Mouse (Mus musculus) retina, embryonic 14.5 days (tissue): ENCODE results near the gene Elof1.
A peak's percentile ranks its signal among the peaks of the same experiment; 100 is the strongest.
"Not testable (repeated sequence)": the region's sequence is repeated elsewhere in the genome, so short reads cannot be mapped to it uniquely, and the experiment has no call there.

Experiments
- DNase-seq: peaks from one replicate; pipeline ENCODE4 v3.0.0-alpha.2; 2015; ENCODE audit warnings: low spot score

The Elof1 gene

DNA sequence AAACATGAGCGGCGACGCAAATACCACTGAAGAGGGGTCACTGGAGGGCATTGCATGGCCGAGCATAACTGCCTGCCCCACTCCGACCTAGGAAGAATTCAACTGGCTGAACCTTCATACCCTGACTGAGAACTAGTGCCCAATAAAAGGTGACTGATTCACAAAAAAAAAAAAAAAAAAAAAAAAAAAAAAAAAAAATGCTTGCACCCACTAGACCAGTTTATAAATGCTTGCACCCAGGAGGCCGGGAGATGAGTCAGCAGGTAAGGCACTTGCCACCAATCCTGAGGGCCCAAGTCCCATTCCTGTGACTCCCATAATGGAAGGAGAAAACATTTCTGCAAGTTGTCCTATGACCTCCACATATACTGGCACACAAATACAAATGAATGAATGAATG lies 24.2 kb downstream of the Elof1 start:
- DNase-seq = no peak

DNA sequence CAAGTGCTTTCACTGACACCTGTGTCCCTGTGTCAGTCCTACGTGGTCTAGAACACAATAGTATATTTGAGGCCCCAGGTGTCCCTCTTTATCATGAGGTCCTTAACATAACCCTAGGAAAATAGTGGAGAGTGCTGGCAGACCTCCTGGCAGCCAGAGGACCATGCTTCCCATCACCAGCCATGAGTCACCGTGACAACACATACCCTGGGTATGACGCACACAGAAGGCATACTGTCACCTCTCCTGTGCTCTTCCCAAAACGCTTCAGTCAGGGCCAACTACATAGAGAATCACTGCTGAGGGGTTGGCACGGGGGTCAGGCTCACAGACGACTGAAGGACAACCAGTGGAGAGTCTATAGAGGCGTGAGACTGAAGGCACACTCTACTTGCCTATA lies 27.0 kb downstream of the Elof1 start:
- DNase-seq = no peak

DNA sequence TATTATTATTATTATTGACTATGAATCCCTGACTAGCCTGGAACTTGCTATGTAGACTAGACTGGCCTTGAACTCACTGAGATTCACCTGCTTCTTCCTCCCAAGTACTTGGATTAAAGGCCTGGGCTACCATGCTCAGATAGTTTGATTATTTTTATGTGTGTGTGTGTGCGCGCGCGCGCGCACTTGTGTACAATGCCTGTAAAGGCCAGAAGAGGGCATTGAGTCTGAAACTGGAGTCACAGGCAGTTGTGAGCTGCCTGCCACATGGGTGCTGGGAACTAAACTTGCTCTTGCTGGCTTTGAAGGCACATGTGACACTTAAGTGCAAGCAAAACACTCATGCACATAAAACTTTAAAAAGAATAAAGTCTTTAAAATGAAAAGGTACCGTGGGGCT lies 27.7 kb downstream of the Elof1 start:
- no peak for DNase-seq

GRCm38 (mm10) chr9:22087034-22087618 lies 29.8 kb downstream of the Elof1 start:
- no peak for DNase-seq

- no peak for DNase-seq
These were observed 31.0 kb downstream of the Elof1 start for GRCm38 (mm10) chr9:22086012-22086411.

DNA sequence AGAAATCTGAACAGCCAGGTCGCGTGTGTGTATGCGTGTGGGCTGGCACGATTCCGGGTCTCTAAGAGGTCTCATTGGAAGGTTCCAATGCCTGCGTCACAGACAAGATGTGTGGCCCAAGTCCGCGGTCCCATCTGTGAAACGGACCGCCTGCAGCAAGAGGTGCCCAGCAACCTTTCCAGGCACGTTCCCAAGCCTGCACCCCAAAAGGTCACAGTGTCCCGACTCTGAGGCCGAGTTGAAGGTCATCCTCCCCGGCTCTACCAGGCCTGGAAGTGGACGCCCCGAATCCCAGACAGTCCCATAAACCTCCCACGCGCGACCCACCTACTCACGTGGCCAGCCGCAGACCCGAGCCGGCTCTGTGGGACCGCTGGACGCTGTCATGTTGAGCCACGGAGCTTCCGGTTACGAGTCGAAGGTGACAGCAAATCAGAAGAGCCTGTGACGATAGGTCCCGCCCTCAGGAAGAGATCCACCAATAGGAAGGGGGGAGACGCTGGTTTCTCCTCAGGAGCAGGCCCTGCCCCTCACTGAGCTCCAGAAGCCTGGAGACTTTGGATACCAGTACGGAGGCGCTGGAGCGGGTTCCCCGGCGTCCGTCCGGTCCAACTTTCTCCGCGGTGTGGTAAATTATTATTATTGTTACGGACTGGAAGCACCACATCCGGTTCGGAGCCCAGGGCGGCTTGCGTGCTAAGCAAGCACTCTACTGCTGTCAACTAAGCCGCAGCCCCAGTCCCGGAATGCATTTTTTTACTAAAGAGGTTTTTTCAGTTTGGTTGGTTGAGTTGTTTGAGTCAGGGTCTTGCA lies 31.7 kb downstream of the Elof1 start, which contains the start of gene Ecsit:
Gene Ecsit, minus strand, starts transcription at position 417 of the 813 bp plus-strand sequence.
- peak; percentile 98 for DNase-seq

GRCm38 (mm10) chr9:22084667-22085021 lies 32.3 kb downstream of the Elof1 start:
- DNase-seq = no peak

DNA sequence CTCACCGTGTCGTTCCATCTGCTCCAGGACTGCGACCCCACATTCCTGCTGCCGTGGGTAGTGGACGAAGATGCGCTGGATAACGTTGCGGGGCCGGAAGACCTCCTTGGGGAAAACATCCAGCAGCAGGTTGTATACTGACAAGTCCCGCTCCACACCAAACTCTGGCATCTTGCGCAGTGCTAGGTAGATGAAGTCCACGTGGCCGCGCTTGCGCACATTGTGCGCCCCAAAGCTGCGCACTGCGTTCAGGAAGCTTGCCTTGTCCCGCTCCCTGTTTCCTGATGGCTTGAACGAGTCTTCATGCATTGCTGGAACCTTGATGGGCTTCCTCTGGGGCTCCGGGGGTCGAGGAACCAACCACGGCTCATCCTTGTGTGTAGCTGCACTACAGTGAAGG lies 40.7 kb downstream of the Elof1 start:
- no peak for DNase-seq

- DNase-seq = not testable (repeated sequence)
These were observed 41.2 kb downstream of the Elof1 start for GRCm38 (mm10) chr9:22075778-22076177.

DNA sequence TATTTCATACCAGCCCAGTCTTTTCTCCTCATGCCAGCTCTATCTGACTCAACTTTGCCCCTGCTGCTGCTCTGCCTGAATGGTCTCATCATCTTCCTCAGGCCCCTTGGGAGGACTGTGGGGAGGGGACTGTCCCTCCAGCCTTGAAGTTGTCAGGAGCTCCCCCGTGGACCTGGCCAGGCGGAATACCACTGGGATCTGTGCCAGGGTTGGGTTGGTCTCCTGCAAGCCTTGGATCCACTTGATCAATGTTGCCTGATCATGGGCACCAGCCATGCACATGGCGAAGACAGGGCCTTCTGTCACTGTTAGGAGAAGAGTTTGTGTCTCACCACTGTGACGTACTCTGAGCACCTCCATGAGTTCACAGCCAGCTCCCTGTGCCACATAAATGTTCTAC lies 44.7 kb downstream of the Elof1 start:
- DNase-seq = no peak

DNA sequence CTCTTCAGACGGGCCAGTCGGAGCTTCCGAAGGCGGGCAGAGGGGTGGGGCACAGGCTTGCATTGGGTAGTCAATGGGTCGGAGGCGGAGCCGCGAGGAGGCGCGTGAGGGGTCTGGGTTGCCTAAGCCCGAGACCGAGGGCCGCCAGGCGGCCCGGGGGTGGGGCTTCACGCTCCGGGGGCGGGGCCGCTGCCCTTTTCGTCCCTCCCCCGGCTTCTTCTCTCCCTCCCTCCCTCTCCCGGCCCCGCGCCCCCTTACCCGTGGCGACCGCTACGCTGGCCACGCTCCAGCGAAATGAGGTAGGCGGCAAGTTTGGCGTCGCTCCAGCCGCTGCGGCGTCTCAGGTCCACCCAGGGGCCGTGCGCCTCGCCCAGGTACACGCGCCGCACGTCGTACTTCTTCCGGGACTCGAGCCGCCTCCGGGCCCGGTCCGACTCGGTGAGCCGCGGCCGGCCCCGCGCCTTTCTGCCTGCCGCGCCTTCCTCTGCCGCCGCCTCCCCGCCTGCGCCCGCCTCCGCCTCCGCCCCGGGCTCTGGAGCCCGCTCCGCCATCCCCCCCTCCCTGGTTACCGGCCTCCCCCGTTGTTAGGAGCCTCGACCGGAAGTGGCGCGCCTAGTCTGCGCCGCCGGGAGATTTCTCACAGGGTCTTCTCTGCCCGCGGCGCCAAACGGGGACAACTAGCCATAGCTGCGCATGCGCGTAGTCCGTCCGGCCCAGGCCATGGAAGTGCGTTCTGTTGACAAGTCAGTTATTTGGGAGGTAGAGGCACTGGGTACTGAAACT lies 46.0 kb downstream of the Elof1 start, which contains the start of the genes Gm49318 and Zfp653:
Gene Gm49318, minus strand, starts transcription at position 469 of the 783 bp plus-strand sequence.
Gene Zfp653, minus strand, starts transcription at position 586 of the 783 bp plus-strand sequence.
- DNase-seq = peak; percentile 99

DNA sequence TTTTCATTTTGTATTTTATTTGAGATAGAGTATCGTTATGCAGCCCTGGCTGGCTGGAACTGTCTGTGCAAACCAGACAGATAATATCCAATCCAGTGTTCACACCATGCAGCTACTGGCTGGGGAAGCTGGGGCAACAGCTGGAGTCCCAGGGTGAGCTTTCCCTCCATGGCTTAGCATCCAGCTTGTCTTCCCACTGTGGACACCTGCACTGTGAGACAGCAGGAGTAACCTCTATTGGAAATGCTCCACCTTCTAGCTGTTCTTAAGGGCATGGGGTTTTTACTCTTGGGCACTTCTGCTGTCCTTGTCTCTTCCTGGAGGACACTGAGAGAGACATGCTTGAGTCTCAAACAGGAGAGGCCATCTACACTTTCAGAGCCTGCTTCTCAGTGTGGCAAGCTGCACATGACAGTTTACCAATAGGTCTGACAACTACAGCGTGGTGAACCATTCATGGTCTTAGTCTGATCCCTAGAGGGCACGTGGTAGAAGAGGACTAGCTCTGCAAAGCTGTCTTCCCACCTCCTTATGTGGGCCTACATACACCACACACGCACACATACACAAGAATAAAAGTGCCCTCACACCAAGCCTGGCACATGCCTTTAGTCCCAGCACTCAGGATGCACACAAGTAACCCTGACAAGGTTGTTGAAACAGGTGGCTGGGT lies 47.0 kb downstream of the Elof1 start:
- no peak for DNase-seq

- DNase-seq = no peak
These were observed 49.8 kb downstream of the Elof1 start for GRCm38 (mm10) chr9:22067195-22067594.

DNA sequence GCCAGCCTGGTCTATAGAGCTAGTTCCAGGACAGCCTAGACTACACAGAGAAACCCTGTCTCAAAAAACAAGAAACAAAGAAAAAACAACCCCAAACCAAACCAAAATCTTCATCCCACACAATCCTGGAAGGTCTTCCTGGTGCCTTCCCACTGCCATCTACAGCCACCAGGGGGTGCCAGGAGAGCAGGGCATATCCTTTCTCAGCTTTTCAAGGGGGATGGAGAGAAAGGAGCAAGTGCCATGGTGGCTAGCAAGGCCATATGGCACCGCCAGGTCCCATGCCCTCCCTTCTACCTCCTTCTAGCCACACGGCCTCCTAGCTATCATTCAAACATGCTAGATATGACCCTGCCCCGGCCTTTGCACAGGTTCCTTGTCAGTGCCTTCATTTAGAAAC lies 50.5 kb downstream of the Elof1 start:
- DNase-seq = peak; percentile 70

GRCm38 (mm10) chr9:22065642-22066041 lies 51.3 kb downstream of the Elof1 start:
- no peak for DNase-seq

DNA sequence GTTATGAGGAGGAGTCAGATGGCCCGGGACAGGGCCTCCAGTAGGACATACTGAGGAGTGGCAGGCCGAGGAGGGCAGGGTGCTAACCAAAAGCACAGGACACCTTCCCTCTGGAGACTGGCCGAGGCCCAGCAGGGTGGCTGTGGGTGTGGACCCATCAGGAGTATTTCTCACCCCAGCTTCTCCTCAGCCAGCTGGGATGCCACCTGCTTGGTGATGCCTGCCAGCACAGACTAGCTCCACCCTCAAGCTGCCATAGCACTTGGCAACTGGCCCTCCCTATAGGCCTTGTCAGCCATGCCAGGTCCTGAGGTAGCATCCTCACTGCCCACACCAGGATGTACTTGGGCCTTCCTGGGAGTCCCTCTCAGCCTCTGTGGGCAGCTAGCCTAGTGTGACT lies 52.6 kb downstream of the Elof1 start:
- DNase-seq = no peak
